Mouse (Mus musculus) bone marrow, adult 2 months (tissue): ENCODE data around the gene E130308A19Rik.

ENCODE experiments used
- CTCF ChIP-seq: fragments of 200-500 bp; IDR thresholded peaks from 2 replicates; pipeline ENCODE4 v1.5.1; 2011; ENCODE audit warnings: low read length, control low read depth; ENCODE audit not compliant: control insufficient read depth, insufficient read depth
- POLR2A ChIP-seq: fragments of 200-500 bp; IDR thresholded peaks from 2 replicates; pipeline ENCODE4 v1.6.1; 2011; ENCODE audit warnings: low read depth, mild to moderate bottlenecking, control low read depth, low read length, borderline replicate concordance; ENCODE audit not compliant: control insufficient read depth

DNA sequence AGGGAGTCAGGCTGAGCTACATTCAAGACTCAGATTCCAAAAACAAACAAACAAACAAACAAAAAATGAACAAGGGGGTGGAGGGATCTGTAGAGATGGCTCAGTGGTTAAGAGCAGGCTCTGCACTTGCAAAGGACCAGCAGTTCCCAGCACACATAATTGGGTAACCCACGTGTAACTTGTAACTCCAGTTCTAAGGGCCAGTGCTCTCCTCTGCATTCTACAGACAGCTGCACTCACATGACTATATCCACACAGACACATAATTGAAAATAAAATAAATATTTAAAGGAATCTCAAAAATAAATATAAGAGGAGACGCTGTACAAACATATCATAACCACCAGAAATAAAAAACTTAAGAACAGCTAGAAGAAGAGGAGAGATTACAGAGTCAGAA, 113.9 kb downstream of the E130308A19Rik start:
- TF ChIP-seq CTCF (no peak), POLR2A (no peak)
